Mouse (Mus musculus) embryonic fibroblast, embryonic 13.5 days (primary cell): ENCODE measurements around the gene Bbof1.

ENCODE experiments used
- CTCF ChIP-seq: IDR thresholded peaks from 2 replicates; pipeline ENCODE4 v1.5.1; 2011; ENCODE audit warnings: mild to moderate bottlenecking, control low read depth, low read length, moderate library complexity, borderline replicate concordance; ENCODE audit not compliant: insufficient read depth
- POLR2A ChIP-seq: IDR thresholded peaks from 2 replicates; pipeline ENCODE4 v1.6.1; 2011; ENCODE audit warnings: low read depth, mild to moderate bottlenecking, control low read depth, low read length, moderate library complexity

GRCm38 (mm10) chr12:84388774-84389400 lies 20.0 kb upstream of the Bbof1 start:
- no peak for TF ChIP-seq POLR2A
- TF ChIP-seq CTCF: no peak
